ENCODE assay signal across 9 mouse cellular contexts in the genomic region with DNA sequence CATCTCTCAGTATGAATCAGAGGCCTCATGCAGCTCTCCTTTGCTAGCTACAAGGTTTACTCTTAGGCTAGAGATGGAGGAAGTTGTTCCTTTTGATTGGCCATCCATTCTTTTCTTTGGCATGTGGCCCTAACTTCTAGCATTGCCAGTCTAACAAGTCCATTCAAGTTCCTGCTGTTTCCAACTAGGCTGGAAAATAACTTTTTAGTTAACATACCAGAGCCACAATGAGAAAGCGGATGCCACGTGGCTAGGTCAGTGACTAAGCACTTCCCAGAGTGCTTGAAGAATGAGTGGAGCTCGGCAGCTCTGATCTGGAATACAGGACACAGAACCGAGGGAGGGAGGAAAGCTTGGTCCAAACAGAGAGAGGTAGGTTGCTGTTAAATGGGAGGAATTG. TPM values are rescaled to one million over a fixed set of nuclear protein-coding genes. Genes with fewer than 3 reads are reported as not detected.
DNase-seq lines count a peak whose midpoint lies in the region; ATAC-seq and TF ChIP-seq lines count a peak whose summit lies in the region.
"Had no signal": no experiment of that assay in that cellular context is flagged by ENCODE, and none has a peak within 500 bp of the region (broad histone marks: within the 10 kb centered on the region; RNA-seq: fewer than 3 reads in every experiment).

No protein-coding gene starts in this region.

- TF ChIP-seq CTCF in kidney, adult 2 months (conservative IDR thresholded peaks at IDR 0.05; ENCODE audit: insufficient read depth, insufficient read length, low read depth, low read length) = no peak

- H3K9me3 ChIP-seq in kidney, embryonic 14.5 days (ENCODE audit: control insufficient read depth, low read length) = no peaks in the 10 kb centered on the region
- H3K9me3 ChIP-seq in stomach, embryonic 14.5 days (ENCODE audit: control insufficient read depth, low read depth, low read length) = no peaks in the 10 kb centered on the region
- H3K9me3 ChIP-seq: limb, embryonic 15.5 days had no signal

- TF ChIP-seq POLR2A in kidney, adult 2 months (IDR thresholded peaks at IDR 0.05; ENCODE audit: low read depth, low read length) = no peak

- no peak overlapping the region for H3K4me2 ChIP-seq in kidney, embryonic 14.5 days (replicated peaks; ENCODE audit: low read depth, low read length)
- H3K4me2 ChIP-seq in stomach, embryonic 14.5 days (replicated peaks; ENCODE audit: low read depth, low read length) = no peak overlapping the region; the same call in 1 of the 2 replicates
- H3K4me2 ChIP-seq: limb, embryonic 15.5 days had no signal

- peak overlapping the region; percentile 68 for H3K27ac ChIP-seq in kidney, adult 2 months (ENCODE audit: insufficient read depth, low read depth, low read length)
- H3K27ac ChIP-seq in kidney, embryonic 14.5 days (ENCODE audit: low read depth, low read length) = no peak overlapping the region
- peak overlapping the region; percentile 82 for H3K27ac ChIP-seq in stomach, embryonic 14.5 days (ENCODE audit: low read length)
- H3K27ac ChIP-seq: limb, embryonic 15.5 days had no signal

- ATAC-seq in kidney, embryonic 14.5 days (ENCODE audit: low FRiP score, low TSS enrichment) = no peak
- no peak for ATAC-seq in stomach, embryonic 14.5 days (ENCODE audit: insufficient number of reproducible peaks, insufficient read depth, low FRiP score, low read depth)

- no peak overlapping the region for H3K4me3 ChIP-seq in kidney, adult 2 months (ENCODE audit: insufficient read depth, low read depth, low read length)
- H3K4me3 ChIP-seq in kidney, embryonic 14.5 days (ENCODE audit: low read length) = no peak overlapping the region
- H3K4me3 ChIP-seq in stomach, embryonic 14.5 days (ENCODE audit: low read depth, low read length) = no peak overlapping the region
- H3K4me3 ChIP-seq: limb, embryonic 15.5 days had no signal

- no peaks in the 10 kb centered on the region for H3K4me1 ChIP-seq in kidney, adult 2 months (ENCODE audit: control insufficient read depth, insufficient read depth, low read length)
- H3K4me1 ChIP-seq in kidney, embryonic 14.5 days (ENCODE audit: control insufficient read depth, insufficient read depth, low read length) = no peaks in the 10 kb centered on the region
- no peaks in the 10 kb centered on the region for H3K4me1 ChIP-seq in stomach, embryonic 14.5 days (ENCODE audit: control insufficient read depth, insufficient read depth, low read length)
- H3K4me1 ChIP-seq: limb, embryonic 15.5 days had no signal

- 51% methylated on average over 4 of the region's 4 CpGs for WGBS in kidney, adult 2 months
- WGBS in kidney, embryonic 14.5 days = 89% methylated on average over 4 of the region's 4 CpGs
- 79% methylated on average over 4 of the region's 4 CpGs for WGBS in stomach, embryonic 14.5 days

- no peaks in the 10 kb centered on the region for H3K27me3 ChIP-seq in kidney, adult 2 months (replicated peaks; ENCODE audit: control insufficient read depth, insufficient read depth, low read length)
- H3K27me3 ChIP-seq in kidney, embryonic 14.5 days (ENCODE audit: control insufficient read depth, insufficient read depth, low read length) = no peaks in the 10 kb centered on the region
- H3K27me3 ChIP-seq in stomach, embryonic 14.5 days (ENCODE audit: control insufficient read depth, insufficient read depth, low read length) = no peaks in the 10 kb centered on the region
- H3K27me3 ChIP-seq: limb, embryonic 15.5 days had no signal

- H3K36me3 ChIP-seq in kidney, adult 2 months (ENCODE audit: control insufficient read depth, insufficient read depth, low read length) = peaks cover 2% of the 10 kb centered on the region
- peaks cover 49% of the 10 kb centered on the region for H3K36me3 ChIP-seq in kidney, embryonic 14.5 days (ENCODE audit: control insufficient read depth, insufficient read depth, low read length)
- H3K36me3 ChIP-seq in stomach, embryonic 14.5 days (ENCODE audit: control insufficient read depth, insufficient read depth, low read length) = peaks cover 41% of the 10 kb centered on the region

- peak; percentile 90 for DNase-seq in kidney, adult 2 months
- DNase-seq in R1 (ENCODE audit: low read depth, low spot score) = peak; percentile 48
- DNase-seq in kidney, postnatal 14 days = peak; percentile 52
- no peak for DNase-seq in layer of hippocampus, adult 18-20 months (ENCODE audit: low spot score in 2 of 2)
- no peak for DNase-seq in gastrocnemius, postnatal 10 days

- H3K9ac ChIP-seq in kidney, embryonic 14.5 days (ENCODE audit: low read depth, low read length) = no peak overlapping the region
- no peak overlapping the region for H3K9ac ChIP-seq in stomach, embryonic 14.5 days (replicated peaks; ENCODE audit: low read depth, low read length)
- H3K9ac ChIP-seq: limb, embryonic 15.5 days had no signal

RNA-seq across cellular contexts. Expression of a gene that starts 14.7 kb away (rescaled TPM):
- 0.15 and 0.31 TPM in 2 replicates for polyA plus RNA-seq in kidney, adult 2 months (2012; rRNA removed)
- polyA plus RNA-seq in kidney, embryonic 14.5 days (2014; fragmentation: Nextera tagmentation; extraction: Ambion mirVana) = not detected in 2 replicates
- 0.14 TPM in 1 of 2 replicates, not detected in the other for polyA plus RNA-seq in stomach, embryonic 14.5 days (2014; fragmentation: Nextera tagmentation; extraction: Ambion mirVana)
- total RNA-seq in layer of hippocampus, adult 18-20 months (2021) = under 1 TPM; 0.17 to 0.36 TPM
- under 1 TPM in 1 of 2 experiments, not detected in 1; 0.21 TPM for total RNA-seq in gastrocnemius, postnatal 10 days (2021)
- polyA plus RNA-seq: limb, embryonic 15.5 days; midbrain, postnatal 0 days had no signal

RNA-seq across cellular contexts. Expression of a gene that starts 52.7 kb away (rescaled TPM):
- polyA plus RNA-seq in kidney, adult 2 months (2012; rRNA removed) = 6.8 and 8.3 TPM in 2 replicates
- 80.5 and 102 TPM in 2 replicates for polyA plus RNA-seq in kidney, embryonic 14.5 days (2014; fragmentation: Nextera tagmentation; extraction: Ambion mirVana)
- 79.7 and 88.2 TPM in 2 replicates for polyA plus RNA-seq in stomach, embryonic 14.5 days (2014; fragmentation: Nextera tagmentation; extraction: Ambion mirVana)
- 10 to 100 TPM; 33.4 to 34.1 TPM for total RNA-seq in layer of hippocampus, adult 18-20 months (2021)
- 10 to 100 TPM; 19.7 to 24.4 TPM for total RNA-seq in gastrocnemius, postnatal 10 days (2021)

Comparison
In these comparisons a context has a peak if more than half of its experiments do, and no peak if none do; other contexts are left out.
1. DNase-seq: peak in kidney, adult 2 months (single experiment), R1 (single experiment) and kidney, postnatal 14 days (single experiment); none in layer of hippocampus, adult 18-20 months (0 of 2) and gastrocnemius, postnatal 10 days (single experiment).